Mouse (Mus musculus): ENCODE results near the gene Gm9639.
"Not testable (repeated sequence)": the region's sequence is repeated elsewhere in the genome, so short reads cannot be mapped to it uniquely, and the experiment has no call there.

Gm9639 gene

DNA sequence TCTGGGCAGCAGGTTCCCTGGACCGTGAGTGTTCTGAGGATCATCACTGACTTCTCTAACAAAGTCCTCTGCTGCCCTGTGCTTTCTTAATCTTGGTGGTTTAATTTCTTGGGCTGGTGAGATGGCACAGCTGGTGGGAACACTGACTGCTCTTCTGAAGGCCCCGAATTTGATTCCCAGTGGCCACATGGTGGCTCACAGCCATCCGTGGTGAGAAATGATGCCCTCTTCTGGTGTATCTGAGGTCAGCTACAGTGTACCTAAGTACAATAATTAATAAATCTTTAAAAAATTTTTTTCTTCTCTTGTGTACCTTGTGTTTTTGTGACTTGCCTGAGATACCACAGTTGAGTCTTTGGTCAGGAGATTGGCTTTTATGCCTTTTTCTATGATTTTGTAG is 42.6 kb downstream of the Gm9639 start:
- not testable (repeated sequence) for DNase-seq (ENCODE audit: low spot score)

DNA sequence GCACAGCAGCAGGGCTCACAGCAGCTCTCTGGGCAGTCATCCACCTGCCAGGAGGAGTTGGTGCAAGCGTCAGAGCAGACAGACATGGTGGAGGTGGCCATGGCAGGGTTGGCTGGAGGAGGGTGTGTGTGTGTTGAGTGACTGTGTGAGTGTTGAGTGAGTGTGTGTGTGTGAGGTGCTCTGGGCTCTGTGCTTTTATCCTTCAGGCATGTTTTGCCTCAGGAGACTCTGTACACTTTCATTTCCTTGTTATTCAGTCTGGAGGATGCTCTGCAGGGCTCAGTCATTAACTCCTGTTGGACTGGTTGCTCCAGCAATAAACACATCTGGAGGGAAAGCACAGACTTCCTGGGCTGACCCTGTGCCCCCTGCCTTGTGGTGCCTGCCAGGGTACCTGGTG is 43.6 kb downstream of the Gm9639 start, which contains the start of gene Gm9736:
Gm9736 (minus strand) TSS at position 101 of the 400 bp plus-strand sequence.
- not testable (repeated sequence) for DNase-seq (ENCODE audit: low spot score)

DNA sequence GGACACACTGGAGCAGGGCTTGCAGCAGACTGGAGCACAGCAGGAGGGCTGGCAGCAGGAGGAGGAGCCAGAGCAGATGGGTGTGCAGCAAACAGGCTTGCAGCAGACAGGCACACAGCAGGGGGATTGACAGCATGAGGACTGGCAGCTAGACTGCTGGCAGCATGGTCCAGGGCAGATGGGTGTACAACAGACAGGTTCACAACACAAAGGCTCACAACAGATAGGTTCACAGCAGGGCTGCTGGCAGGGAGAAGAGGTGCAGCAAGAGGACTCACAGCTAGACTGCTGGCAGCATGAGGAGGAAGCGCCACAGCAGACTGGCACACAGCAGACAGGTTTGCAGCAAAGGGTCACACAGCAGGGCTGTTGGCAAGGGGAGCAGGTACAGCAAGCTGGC is 44.2 kb downstream of the Gm9639 start:
- not testable (repeated sequence) for DNase-seq (ENCODE audit: low spot score)
